ENCODE assay signal across 17 mouse cellular contexts in the genomic region with DNA sequence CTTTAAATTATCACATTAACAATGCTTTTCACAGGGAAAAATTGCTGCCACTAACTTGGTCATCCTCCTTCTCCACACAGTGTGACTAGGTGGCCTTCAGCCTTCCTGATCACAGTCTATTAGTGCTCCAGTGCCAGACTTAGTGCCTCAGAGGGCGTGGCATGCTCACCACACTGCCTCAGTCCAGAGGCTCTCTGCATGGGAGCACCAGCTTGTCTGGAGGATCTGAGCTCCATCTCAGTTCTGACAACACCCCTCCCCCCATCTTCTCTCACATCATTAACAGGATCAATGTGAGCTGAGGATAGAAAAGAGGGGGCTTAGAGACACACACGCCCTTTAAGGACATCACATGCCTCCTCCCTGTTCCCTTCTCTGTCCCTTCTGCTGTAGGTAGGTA. TPM values are rescaled to one million over a fixed set of nuclear protein-coding genes. Genes with fewer than 3 reads are reported as not detected.
DNase-seq lines count a peak whose midpoint lies in the region; ATAC-seq lines count a peak whose summit lies in the region.
"Had no signal": no experiment of that assay in that cellular context is flagged by ENCODE, and none has a peak within 500 bp of the region (broad histone marks: within the 10 kb centered on the region; RNA-seq: fewer than 3 reads in every experiment).

No protein-coding gene starts in this region.

- WGBS in forebrain, embryonic 10.5 days: 58% methylated on average over 2 of the region's 2 CpGs
- WGBS in forebrain, embryonic 16.5 days: 65% methylated on average over 2 of the region's 2 CpGs
- 41% methylated on average over 2 of the region's 2 CpGs for WGBS in neural tube, embryonic 12.5 days
- WGBS in midbrain, embryonic 12.5 days: 42% methylated on average over 2 of the region's 2 CpGs

- ATAC-seq in forebrain, embryonic 16.5 days: no peak
- ATAC-seq in neural tube, embryonic 12.5 days (ENCODE audit: low FRiP score, low read depth): peak; percentile 58; the same call in 1 of the 2 replicates
- peak; percentile 38 for ATAC-seq in midbrain, embryonic 12.5 days (ENCODE audit: low FRiP score, low read depth)
- ATAC-seq: inflammation-experienced regulatory T-cells, adult 6 months; liver, embryonic 12.5 days had no signal

- no peak overlapping the region for H3K9ac ChIP-seq in forebrain, embryonic 16.5 days (replicated peaks; ENCODE audit: low read depth, low read length)
- H3K9ac ChIP-seq in neural tube, embryonic 12.5 days: no peak overlapping the region
- H3K9ac ChIP-seq in midbrain, embryonic 12.5 days (replicated peaks): no peak overlapping the region
- H3K9ac ChIP-seq: embryonic facial prominence, embryonic 15.5 days; heart, embryonic 15.5 days; liver, embryonic 12.5 days had no signal

- no peak for DNase-seq in forebrain, embryonic 10.5 days (ENCODE audit: extremely low spot score, low spot score)
- no peak for DNase-seq in neural tube, embryonic 10.5 days (ENCODE audit: extremely low spot score, low spot score)
- no peak for DNase-seq in frontal cortex, postnatal 25 days (ENCODE audit: low spot score in 2 of 2)
- no peak for DNase-seq in layer of hippocampus, postnatal 25 days (ENCODE audit: extremely low spot score in 1 of 2, low spot score in 1 of 2)
- DNase-seq: adrenal gland, adult 8-10 months; B cell, adult 2 months; cerebellum, postnatal 10 days; left cerebral cortex, postnatal 4 days; thymus, postnatal 36 days had no signal

- peaks cover 53% of the 10 kb centered on the region for H3K36me3 ChIP-seq in forebrain, embryonic 10.5 days (replicated peaks)
- H3K36me3 ChIP-seq in forebrain, embryonic 16.5 days (ENCODE audit: control insufficient read depth, insufficient read depth): peaks cover 10% of the 10 kb centered on the region
- H3K36me3 ChIP-seq in neural tube, embryonic 12.5 days: peaks cover 14% of the 10 kb centered on the region; the same call in 1 of the 2 replicates
- H3K36me3 ChIP-seq in midbrain, embryonic 12.5 days: peaks cover 14% of the 10 kb centered on the region
- H3K36me3 ChIP-seq: embryonic facial prominence, embryonic 15.5 days; liver, embryonic 12.5 days had no signal

- H3K4me1 ChIP-seq in forebrain, embryonic 10.5 days: peaks cover 63% of the 10 kb centered on the region
- H3K4me1 ChIP-seq in forebrain, embryonic 16.5 days (replicated peaks; ENCODE audit: control insufficient read depth, insufficient read depth, low read length): peaks cover 29% of the 10 kb centered on the region
- peaks cover 27% of the 10 kb centered on the region for H3K4me1 ChIP-seq in neural tube, embryonic 12.5 days
- H3K4me1 ChIP-seq in midbrain, embryonic 12.5 days: peaks cover 54% of the 10 kb centered on the region
- H3K4me1 ChIP-seq: liver, embryonic 12.5 days had no signal

- no peaks in the 10 kb centered on the region for H3K9me3 ChIP-seq in forebrain, embryonic 10.5 days
- H3K9me3 ChIP-seq in forebrain, embryonic 16.5 days (ENCODE audit: control insufficient read depth, low read length): no peaks in the 10 kb centered on the region
- H3K9me3 ChIP-seq in neural tube, embryonic 12.5 days: no peaks in the 10 kb centered on the region
- H3K9me3 ChIP-seq in midbrain, embryonic 12.5 days: no peaks in the 10 kb centered on the region
- H3K9me3 ChIP-seq: embryonic facial prominence, embryonic 15.5 days; heart, embryonic 15.5 days; liver, embryonic 12.5 days had no signal

- H3K4me3 ChIP-seq in forebrain, embryonic 10.5 days: no peak overlapping the region
- H3K4me3 ChIP-seq in forebrain, embryonic 16.5 days (replicated peaks; ENCODE audit: low read length): no peak overlapping the region
- no peak overlapping the region for H3K4me3 ChIP-seq in neural tube, embryonic 12.5 days
- H3K4me3 ChIP-seq in midbrain, embryonic 12.5 days: no peak overlapping the region
- H3K4me3 ChIP-seq: embryonic facial prominence, embryonic 15.5 days; heart, embryonic 15.5 days; liver, embryonic 12.5 days had no signal

- H3K4me2 ChIP-seq in forebrain, embryonic 16.5 days (ENCODE audit: low read length): no peak overlapping the region
- no peak overlapping the region for H3K4me2 ChIP-seq in neural tube, embryonic 12.5 days (replicated peaks)
- H3K4me2 ChIP-seq in midbrain, embryonic 12.5 days (replicated peaks): no peak overlapping the region
- H3K4me2 ChIP-seq: embryonic facial prominence, embryonic 15.5 days; heart, embryonic 15.5 days; liver, embryonic 12.5 days had no signal

- no peaks in the 10 kb centered on the region for H3K27me3 ChIP-seq in forebrain, embryonic 10.5 days (ENCODE audit: poor library complexity, severe bottlenecking)
- H3K27me3 ChIP-seq in forebrain, embryonic 16.5 days (replicated peaks; ENCODE audit: control insufficient read depth, insufficient read depth, low read length): no peaks in the 10 kb centered on the region
- H3K27me3 ChIP-seq in neural tube, embryonic 12.5 days (replicated peaks): no peaks in the 10 kb centered on the region
- no peaks in the 10 kb centered on the region for H3K27me3 ChIP-seq in midbrain, embryonic 12.5 days
- H3K27me3 ChIP-seq: embryonic facial prominence, embryonic 15.5 days; heart, embryonic 15.5 days; liver, embryonic 12.5 days had no signal

- H3K27ac ChIP-seq in forebrain, embryonic 10.5 days: peak overlapping the region; percentile 58
- H3K27ac ChIP-seq in forebrain, embryonic 16.5 days (ENCODE audit: low read length): no peak overlapping the region
- H3K27ac ChIP-seq in neural tube, embryonic 12.5 days: no peak overlapping the region
- no peak overlapping the region for H3K27ac ChIP-seq in midbrain, embryonic 12.5 days (replicated peaks)
- H3K27ac ChIP-seq: embryonic facial prominence, embryonic 15.5 days; heart, embryonic 15.5 days; liver, embryonic 12.5 days; stomach, postnatal 0 days had no signal

RNA-seq across cellular contexts. Expression of a gene that starts 50.3 kb away (rescaled TPM):
- polyA plus RNA-seq in forebrain, embryonic 10.5 days (2016; fragmentation: Nextera tagmentation; extraction: Ambion mirVana): 403 and 460 TPM in 2 replicates
- polyA plus RNA-seq in forebrain, embryonic 16.5 days (2015; fragmentation: Nextera tagmentation; extraction: Ambion mirVana): 1,972 and 2,055 TPM in 2 replicates
- 1,223 and 1,491 TPM in 2 replicates for polyA plus RNA-seq in neural tube, embryonic 12.5 days (2016; fragmentation: Nextera tagmentation; extraction: Ambion mirVana)
- 1,345 and 1,353 TPM in 2 replicates for polyA plus RNA-seq in midbrain, embryonic 12.5 days (2016; fragmentation: Nextera tagmentation; extraction: Ambion mirVana)
- total RNA-seq in layer of hippocampus, postnatal 25 days (2021): 100 to 1,000 TPM; 620 to 712 TPM
